Mouse (Mus musculus) midbrain, postnatal 0 days (tissue): Measurements from ENCODE around the gene Rev1. TPM values are rescaled to one million over a fixed set of nuclear protein-coding genes. Genes with fewer than 3 reads are reported as not detected.

Experiments
- ATAC-seq: fragments of 200-750 bp; cut with Nextera tagmentation; 2 replicates; pipeline ENCODE4 v1.8.0; 2017; ENCODE audit warnings: moderate number of reproducible peaks, mild to moderate bottlenecking, moderate TSS enrichment, moderate library complexity; ENCODE audit not compliant: low FRiP score
- DNase-seq: peaks from one replicate; pipeline ENCODE4 v3.0.0-alpha.2; 2015; ENCODE audit warnings: low spot score
- H3K27ac ChIP-seq: fragments of 300-500 bp; sonication (generic); 2 replicates; pipeline ENCODE4 v1.5.1; 2014; ENCODE audit warnings: low read depth, mild to moderate bottlenecking, low read length, mixed read lengths
- H3K27me3 ChIP-seq: fragments of 300-500 bp; sonication (generic); 2 replicates; pipeline ENCODE4 v1.6.1; 2014; ENCODE audit warnings: low read length, control low read depth, mixed read lengths; ENCODE audit not compliant: insufficient read depth
- H3K36me3 ChIP-seq: fragments of 300-500 bp; sonication (generic); 2 replicates; pipeline ENCODE4 v1.6.1; 2014; ENCODE audit warnings: low read length, control low read depth, mixed read lengths; ENCODE audit not compliant: insufficient read depth
- H3K4me1 ChIP-seq: fragments of 300-500 bp; sonication (generic); 2 replicates; pipeline ENCODE4 v1.6.1; 2014; ENCODE audit warnings: mild to moderate bottlenecking, control low read depth, antibody characterized with exemption, low read length, mixed read lengths; ENCODE audit not compliant: insufficient read depth
- H3K4me2 ChIP-seq: fragments of 300-500 bp; sonication (generic); 2 replicates; pipeline ENCODE4 v1.6.1; 2014; ENCODE audit warnings: low read depth, mild to moderate bottlenecking, low read length, mixed read lengths; ENCODE audit not compliant: poor library complexity, severe bottlenecking
- H3K4me3 ChIP-seq: fragments of 300-500 bp; sonication (generic); 2 replicates; pipeline ENCODE4 v1.5.1; 2014; ENCODE audit warnings: low read depth, mild to moderate bottlenecking, low read length, moderate library complexity
- H3K9ac ChIP-seq: fragments of 300-500 bp; sonication (generic); replicated peaks from 2 replicates; pipeline ENCODE4 v1.6.1; 2014; ENCODE audit warnings: mild to moderate bottlenecking, low read length, moderate library complexity, mixed read lengths; ENCODE audit not compliant: poor library complexity, severe bottlenecking
- H3K9me3 ChIP-seq: fragments of 300-500 bp; sonication (generic); 2 replicates; pipeline ENCODE4 v1.6.1; 2016; ENCODE audit warnings: low read length, control low read depth
- CTCF ChIP-seq: IDR thresholded peaks from 2 replicates; pipeline ENCODE4 v1.5.1; 2016; ENCODE audit warnings: antibody characterized with exemption, mild to moderate bottlenecking
- WGBS: fragments of 180-500 bp; shearing (Covaris S2); extraction: QIAGEN DNeasy Blood & Tissue Kit; methylation state at CpG from one replicate; pipeline ENCODE4 v1.1.7; 2014; 5-methylcytosine and 5-hydroxymethylcytosine counted together
- polyA plus RNA-seq: library from polyadenylated mRNA; unstranded; fragments of >200 nt; fragmentation: Nextera tagmentation; extraction: Ambion mirVana; gene quantifications from 2 replicates; pipeline ENCODE4 v1.2.1, GENCODE M21; 2015
- total RNA-seq: library from RNA; depleted of rRNA; stranded (reverse); fragments of >200 nt; gene quantifications from 2 replicates; pipeline ENCODE4 v1.2.3, GENCODE M21; 2014

Gene Rev1
- total and polyA plus RNA-seq, 2 experiments from 2014 or later: 28.0 to 32.6 TPM

- Histone ChIP-seq H3K27me3 (no peaks in the 10 kb centered on the region), H3K27ac (no peak overlapping the region), H3K9me3 (no peaks in the 10 kb centered on the region), H3K36me3 (no peaks in the 10 kb centered on the region), H3K4me1 (no peaks in the 10 kb centered on the region), H3K9ac (no peak overlapping the region), H3K4me3 (no peak overlapping the region), H3K4me2 (no peak overlapping the region)
- TF ChIP-seq CTCF: no peak
- WGBS: 94% methylated on average over 4 of the region's 4 CpGs
- ATAC-seq (no peak), DNase-seq (no peak)
These were observed 16.4 kb upstream of the Rev1 start for GRCm38 (mm10) chr1:38146008-38146407.

DNA sequence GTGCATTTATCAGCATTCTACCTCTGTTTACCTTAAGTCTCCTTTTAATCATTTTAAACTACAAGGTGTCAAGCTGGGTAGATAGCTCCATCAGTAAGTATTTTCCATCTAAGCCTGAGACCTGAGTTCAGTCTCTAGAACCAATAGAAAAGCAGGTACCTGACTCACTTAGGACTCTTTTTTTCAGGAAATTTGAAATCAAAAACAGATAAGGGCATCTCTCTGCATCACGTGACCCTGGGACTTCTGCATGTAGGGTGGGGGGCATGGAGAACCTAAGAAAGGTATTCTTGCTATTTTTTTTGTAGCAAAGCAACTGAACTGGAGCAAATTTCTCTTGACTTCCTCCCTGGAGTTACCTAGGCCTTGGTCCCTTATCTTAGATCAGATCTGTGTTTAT is 11.8 kb upstream of the Rev1 start:
- Histone ChIP-seq H3K36me3 (no peaks in the 10 kb centered on the region), H3K4me3 (no peak overlapping the region), H3K4me1 (no peaks in the 10 kb centered on the region), H3K4me2 (no peak overlapping the region), H3K27ac (no peak overlapping the region), H3K9ac (no peak overlapping the region), H3K27me3 (no peaks in the 10 kb centered on the region), H3K9me3 (no peaks in the 10 kb centered on the region)
- 83% methylated on average over 1 of the region's 1 CpGs for WGBS
- DNase-seq: no peak
- no peak for ATAC-seq
- no peak for TF ChIP-seq CTCF

GRCm38 (mm10) chr1:38140911-38141310 is 11.3 kb upstream of the Rev1 start:
- ATAC-seq (no peak), DNase-seq (no peak)
- Histone ChIP-seq H3K9ac (no peak overlapping the region), H3K27ac (no peak overlapping the region), H3K36me3 (no peaks in the 10 kb centered on the region), H3K27me3 (no peaks in the 10 kb centered on the region), H3K9me3 (no peaks in the 10 kb centered on the region), H3K4me2 (no peak overlapping the region), H3K4me3 (no peak overlapping the region), H3K4me1 (no peaks in the 10 kb centered on the region)
- WGBS: 81% methylated on average over 2 of the region's 2 CpGs
- no peak for TF ChIP-seq CTCF

DNA sequence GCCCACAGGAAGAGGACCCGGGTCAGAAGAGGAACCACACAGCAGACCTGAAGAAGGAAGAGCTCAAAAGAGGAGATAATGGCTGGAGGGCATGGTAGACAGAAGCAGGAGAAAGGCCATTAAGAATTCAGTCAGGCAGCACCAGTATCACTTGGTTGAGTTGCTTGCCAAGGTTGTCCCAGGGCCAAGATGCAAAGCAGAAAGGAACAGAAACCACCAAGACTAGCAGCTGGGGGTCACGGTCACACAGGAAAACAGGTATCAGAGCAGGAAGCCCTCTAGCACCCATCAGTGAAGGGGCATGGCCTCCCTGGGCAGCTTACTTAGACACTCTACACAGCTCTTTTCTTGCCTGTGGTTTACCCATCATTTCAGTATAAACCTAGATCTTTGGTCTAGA is 9.8 kb upstream of the Rev1 start:
- Histone ChIP-seq H3K27me3 (no peaks in the 10 kb centered on the region), H3K9me3 (no peaks in the 10 kb centered on the region), H3K4me1 (no peaks in the 10 kb centered on the region), H3K4me3 (no peak overlapping the region), H3K4me2 (no peak overlapping the region), H3K9ac (no peak overlapping the region), H3K27ac (no peak overlapping the region), H3K36me3 (no peaks in the 10 kb centered on the region)
- 76% methylated on average over 2 of the region's 2 CpGs for WGBS
- TF ChIP-seq CTCF: no peak
- DNase-seq (no peak), ATAC-seq (no peak)

DNA sequence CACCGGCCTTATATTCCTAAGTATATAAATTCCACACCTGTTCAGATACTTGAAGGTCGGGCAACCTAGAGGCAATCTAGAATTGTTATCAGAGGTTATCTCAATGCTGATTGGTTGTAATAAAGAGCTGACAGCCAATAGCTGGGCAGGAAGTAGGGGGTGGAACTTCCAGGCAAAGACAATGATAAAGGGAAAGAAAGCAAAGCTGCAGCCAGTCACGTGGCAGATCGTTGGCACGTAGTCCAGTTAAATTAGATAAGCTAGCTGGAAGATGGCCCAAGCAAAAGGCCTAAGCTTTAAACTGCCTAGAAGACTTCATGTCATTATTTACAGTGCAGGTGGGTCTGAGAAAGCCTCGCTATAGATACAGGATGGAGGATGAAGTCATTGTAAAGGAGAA is 3.3 kb upstream of the Rev1 start:
- Histone ChIP-seq H3K4me1 (0 out of 2 replicates have a peak, but pooled peaks cover 3% of the 10 kb centered on the region), H3K27me3 (no peaks in the 10 kb centered on the region), H3K36me3 (no peaks in the 10 kb centered on the region), H3K9me3 (no peaks in the 10 kb centered on the region), H3K27ac (no peak overlapping the region), H3K9ac (no peak overlapping the region), H3K4me3 (no peak overlapping the region), H3K4me2 (no peak overlapping the region)
- ATAC-seq: no peak
- DNase-seq: no peak
- TF ChIP-seq CTCF: no peak
- 70% methylated on average over 6 of the region's 6 CpGs for WGBS

- no peak overlapping the region for H3K27ac ChIP-seq
- no peak overlapping the region; the same call in 1 of the 2 replicates for H3K4me2 ChIP-seq
- H3K36me3 ChIP-seq: no peaks in the 10 kb centered on the region
- TF ChIP-seq CTCF: no peak
- no peak overlapping the region for H3K4me3 ChIP-seq
- DNase-seq (no peak), ATAC-seq (no peak)
- no peaks in the 10 kb centered on the region for H3K27me3 ChIP-seq
- H3K4me1 ChIP-seq: peaks cover 8% of the 10 kb centered on the region; the same call in 1 of the 2 replicates
- H3K9me3 ChIP-seq: no peaks in the 10 kb centered on the region
- 59% methylated on average over 10 of the region's 10 CpGs for WGBS
- no peak overlapping the region for H3K9ac ChIP-seq
These were observed 1.3 kb upstream of the Rev1 start for GRCm38 (mm10) chr1:38130715-38131483.
